In the genomic region with DNA sequence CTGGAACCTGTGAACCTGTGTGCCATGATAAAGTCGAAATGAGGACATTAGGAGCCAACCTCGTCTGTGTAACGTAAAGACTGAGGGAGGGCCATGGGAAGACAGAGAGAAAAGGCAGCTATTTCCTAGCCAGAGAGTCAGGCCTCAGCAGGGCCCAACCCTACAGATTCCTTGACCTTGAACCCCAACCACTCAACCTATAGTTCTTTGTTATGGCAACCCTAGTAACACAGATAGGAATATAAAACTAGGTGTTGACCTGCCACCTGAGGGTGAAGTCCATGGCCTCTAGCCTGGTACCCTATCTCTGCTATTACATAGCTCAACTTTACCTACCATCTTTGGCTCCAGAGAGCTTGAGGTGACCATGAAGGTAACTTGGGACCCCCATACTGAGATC, we compare ENCODE assay signal across 27 mouse cellular contexts.
"Had no signal": no experiment of that assay in that cellular context is flagged by ENCODE, and none has a peak within 500 bp of the region (broad histone marks: within the 10 kb centered on the region; RNA-seq: fewer than 3 reads in every experiment).

No protein-coding gene starts in this region.

- DNase-seq: cerebellum, adult 2 months; cerebellum, adult 8-10 months; cerebellum, adult 9-10 months; cerebellum, adult 9-11 months; cerebellum, postnatal 10 days; cerebellum, postnatal 14 days; cerebellum, postnatal 25 days; cerebellum, postnatal 36 days; embryo, embryonic 11 days; forebrain, postnatal 0 days; gastrocnemius, adult 2 months; gastrocnemius, postnatal 10 days; gastrocnemius, postnatal 14 days; gastrocnemius, postnatal 25 days; gastrocnemius, postnatal 36 days; heart, adult 18-20 months had no signal

- H3K9me3 ChIP-seq: embryonic facial prominence, embryonic 10.5 days; embryonic facial prominence, embryonic 12.5 days; embryonic facial prominence, embryonic 13.5 days; embryonic facial prominence, embryonic 15.5 days; forebrain, embryonic 10.5 days; forebrain, embryonic 12.5 days; forebrain, embryonic 13.5 days; forebrain, embryonic 15.5 days had no signal

- H3K9ac ChIP-seq: embryonic facial prominence, embryonic 12.5 days; embryonic facial prominence, embryonic 13.5 days; embryonic facial prominence, embryonic 15.5 days; forebrain, embryonic 12.5 days; forebrain, embryonic 13.5 days; forebrain, embryonic 15.5 days; forebrain, postnatal 0 days had no signal

- H3K27ac ChIP-seq: embryonic facial prominence, embryonic 10.5 days; embryonic facial prominence, embryonic 12.5 days; embryonic facial prominence, embryonic 13.5 days; embryonic facial prominence, embryonic 15.5 days; forebrain, embryonic 10.5 days; forebrain, embryonic 12.5 days; forebrain, embryonic 13.5 days; forebrain, embryonic 15.5 days; gastrocnemius, adult 2 months had no signal

- ATAC-seq: forebrain, embryonic 13.5 days; forebrain, embryonic 14.5 days; forebrain, embryonic 15.5 days; forebrain, embryonic 16.5 days; forebrain, postnatal 0 days had no signal

- H3K36me3 ChIP-seq: forebrain, embryonic 15.5 days had no signal

- H3K4me1 ChIP-seq: embryonic facial prominence, embryonic 10.5 days; embryonic facial prominence, embryonic 12.5 days; embryonic facial prominence, embryonic 13.5 days; embryonic facial prominence, embryonic 15.5 days; forebrain, embryonic 10.5 days; forebrain, embryonic 12.5 days; forebrain, embryonic 13.5 days; forebrain, embryonic 15.5 days had no signal

- H3K4me2 ChIP-seq: embryonic facial prominence, embryonic 12.5 days; embryonic facial prominence, embryonic 13.5 days; embryonic facial prominence, embryonic 15.5 days; forebrain, embryonic 12.5 days; forebrain, embryonic 13.5 days; forebrain, embryonic 15.5 days had no signal

- H3K4me3 ChIP-seq: embryonic facial prominence, embryonic 10.5 days; embryonic facial prominence, embryonic 12.5 days; embryonic facial prominence, embryonic 13.5 days; embryonic facial prominence, embryonic 15.5 days; erythroblast, embryonic 14.5 days; forebrain, embryonic 10.5 days; forebrain, embryonic 12.5 days; forebrain, embryonic 13.5 days; forebrain, embryonic 15.5 days; gastrocnemius, adult 2 months had no signal

- H3K27me3 ChIP-seq: embryonic facial prominence, embryonic 12.5 days; embryonic facial prominence, embryonic 13.5 days; embryonic facial prominence, embryonic 15.5 days; forebrain, embryonic 12.5 days; forebrain, embryonic 13.5 days; forebrain, embryonic 15.5 days had no signal
